Mouse (Mus musculus): ENCODE data around the gene Wnt16. TPM values are rescaled to one million over a fixed set of nuclear protein-coding genes. Genes with fewer than 3 reads are reported as not detected.

Wnt16 gene
- polyA plus RNA-seq, 1 experiment: 0.11 TPM

GRCm38 (mm10) chr6:22339763-22340542 is 51.9 kb downstream of the Wnt16 start:
- Histone ChIP-seq H3K4me3 (ENCODE audit: extremely low read depth, insufficient read depth, insufficient read length) (no peak overlapping the region), H3K27me3 (ENCODE audit: control insufficient read depth, insufficient read depth, low read length) (no peaks in the 10 kb centered on the region), H3K27ac (ENCODE audit: insufficient read depth, low read length) (no peak overlapping the region), H3K4me1 (ENCODE audit: control insufficient read depth, insufficient read depth, insufficient read length) (no peaks in the 10 kb centered on the region), H3K36me3 (ENCODE audit: control insufficient read depth, insufficient read depth, low read length) (peaks cover 7% of the 10 kb centered on the region)
- 88% methylated on average over 15 of the region's 15 CpGs for WGBS
- DNase-seq (ENCODE audit: low read depth in 1 of 2, low spot score in 2 of 2): no peak
- TF ChIP-seq CTCF (IDR thresholded peaks at IDR 0.05; ENCODE audit: extremely low read depth, insufficient read depth, insufficient read length, insufficient replicate concordance): no peak
- TF ChIP-seq POLR2A (IDR thresholded peaks at IDR 0.05; ENCODE audit: low read depth, low read length): no peak

GRCm38 (mm10) chr6:22340779-22341178 is 52.8 kb downstream of the Wnt16 start:
- WGBS: 92% methylated on average over 14 of the region's 14 CpGs
- H3K27ac ChIP-seq (ENCODE audit: insufficient read depth, low read length): no peak overlapping the region
- no peak for DNase-seq (ENCODE audit: low read depth in 1 of 2, low spot score in 2 of 2)
- no peaks in the 10 kb centered on the region for H3K27me3 ChIP-seq (ENCODE audit: control insufficient read depth, insufficient read depth, low read length)
- peaks cover 7% of the 10 kb centered on the region for H3K36me3 ChIP-seq (ENCODE audit: control insufficient read depth, insufficient read depth, low read length)
- H3K4me3 ChIP-seq (ENCODE audit: extremely low read depth, insufficient read depth, insufficient read length): no peak overlapping the region
- H3K4me1 ChIP-seq (ENCODE audit: control insufficient read depth, insufficient read depth, insufficient read length): no peaks in the 10 kb centered on the region
- TF ChIP-seq CTCF (IDR thresholded peaks at IDR 0.05; ENCODE audit: extremely low read depth, insufficient read depth, insufficient read length, insufficient replicate concordance) (no peak), POLR2A (IDR thresholded peaks at IDR 0.05; ENCODE audit: low read depth, low read length) (no peak)

- DNase-seq (ENCODE audit: low read depth in 1 of 2, low spot score in 2 of 2): no peak
- TF ChIP-seq POLR2A (IDR thresholded peaks at IDR 0.05; ENCODE audit: low read depth, low read length) (no peak), CTCF (IDR thresholded peaks at IDR 0.05; ENCODE audit: extremely low read depth, insufficient read depth, insufficient read length, insufficient replicate concordance) (no peak)
- H3K27ac ChIP-seq (ENCODE audit: insufficient read depth, low read length): no peak overlapping the region
- H3K36me3 ChIP-seq (ENCODE audit: control insufficient read depth, insufficient read depth, low read length): peaks cover 7% of the 10 kb centered on the region
- H3K4me3 ChIP-seq (ENCODE audit: extremely low read depth, insufficient read depth, insufficient read length): no peak overlapping the region
- no peaks in the 10 kb centered on the region for H3K27me3 ChIP-seq (ENCODE audit: control insufficient read depth, insufficient read depth, low read length)
- WGBS: 89% methylated on average over 3 of the region's 3 CpGs
- peaks cover 9% of the 10 kb centered on the region; the same call in 1 of the 2 replicates for H3K4me1 ChIP-seq (ENCODE audit: control insufficient read depth, insufficient read depth, insufficient read length)
Measured at GRCm38 (mm10) chr6:22343292-22343691, 55.3 kb downstream of the Wnt16 start.

GRCm38 (mm10) chr6:22343706-22344105 is 55.7 kb downstream of the Wnt16 start:
- Histone ChIP-seq H3K36me3 (ENCODE audit: control insufficient read depth, insufficient read depth, low read length) (peaks cover 7% of the 10 kb centered on the region), H3K27ac (ENCODE audit: insufficient read depth, low read length) (no peak overlapping the region), H3K4me1 (ENCODE audit: control insufficient read depth, insufficient read depth, insufficient read length) (peaks cover 9% of the 10 kb centered on the region; the same call in 1 of the 2 replicates), H3K4me3 (ENCODE audit: extremely low read depth, insufficient read depth, insufficient read length) (no peak overlapping the region), H3K27me3 (ENCODE audit: control insufficient read depth, insufficient read depth, low read length) (no peaks in the 10 kb centered on the region)
- no peak for TF ChIP-seq CTCF (IDR thresholded peaks at IDR 0.05; ENCODE audit: extremely low read depth, insufficient read depth, insufficient read length, insufficient replicate concordance)
- no peak for TF ChIP-seq POLR2A (IDR thresholded peaks at IDR 0.05; ENCODE audit: low read depth, low read length)
- no peak for DNase-seq (ENCODE audit: low read depth in 1 of 2, low spot score in 2 of 2)
- 94% methylated on average over 6 of the region's 6 CpGs for WGBS

GRCm38 (mm10) chr6:22344443-22344842 is 56.4 kb downstream of the Wnt16 start:
- TF ChIP-seq CTCF (IDR thresholded peaks at IDR 0.05; ENCODE audit: extremely low read depth, insufficient read depth, insufficient read length, insufficient replicate concordance) (no peak), POLR2A (IDR thresholded peaks at IDR 0.05; ENCODE audit: low read depth, low read length) (no peak)
- no peak for DNase-seq (ENCODE audit: low read depth in 1 of 2, low spot score in 2 of 2)
- peaks cover 5% of the 10 kb centered on the region; the same call in 1 of the 2 replicates for H3K36me3 ChIP-seq (ENCODE audit: control insufficient read depth, insufficient read depth, low read length)
- no peaks in the 10 kb centered on the region for H3K27me3 ChIP-seq (ENCODE audit: control insufficient read depth, insufficient read depth, low read length)
- no peak overlapping the region for H3K4me3 ChIP-seq (ENCODE audit: extremely low read depth, insufficient read depth, insufficient read length)
- peaks cover 14% of the 10 kb centered on the region for H3K4me1 ChIP-seq (ENCODE audit: control insufficient read depth, insufficient read depth, insufficient read length)
- 91% methylated on average over 6 of the region's 6 CpGs for WGBS
- H3K27ac ChIP-seq (ENCODE audit: insufficient read depth, low read length): no peak overlapping the region

GRCm38 (mm10) chr6:22347132-22347902 is 59.3 kb downstream of the Wnt16 start:
- TF ChIP-seq CTCF (IDR thresholded peaks at IDR 0.05; ENCODE audit: extremely low read depth, insufficient read depth, insufficient read length, insufficient replicate concordance) (no peak), POLR2A (IDR thresholded peaks at IDR 0.05; ENCODE audit: low read depth, low read length) (no peak)
- Histone ChIP-seq H3K27me3 (ENCODE audit: control insufficient read depth, insufficient read depth, low read length) (no peaks in the 10 kb centered on the region), H3K36me3 (ENCODE audit: control insufficient read depth, insufficient read depth, low read length) (no peaks in the 10 kb centered on the region), H3K27ac (ENCODE audit: insufficient read depth, low read length) (no peak overlapping the region; the same call in 1 of the 2 replicates), H3K4me1 (ENCODE audit: control insufficient read depth, insufficient read depth, insufficient read length) (peaks cover 26% of the 10 kb centered on the region), H3K4me3 (ENCODE audit: extremely low read depth, insufficient read depth, insufficient read length) (no peak overlapping the region)
- 35% methylated on average over 8 of the region's 8 CpGs for WGBS
- no peak for DNase-seq (ENCODE audit: low read depth in 1 of 2, low spot score in 2 of 2)

Other genes starting within 250 kb of the Wnt16 start
- 3.7 and 3.9 TPM in 2 replicates for gene Fam3c, start 68.0 kb downstream of the Wnt16 start, polyA plus RNA-seq (2012; rRNA removed)